Mouse (Mus musculus) kidney, adult 8-10 months (tissue): ENCODE measurements at regions not wholly inside any gene's neighbourhood (a gene's known extent, or its start where the extent isn't known, plus 50 kb on each side); places are given as distances from the start of the nearest gene placed in this dataset.

Experiments used
- DNase-seq, 2 experiments: peaks; one replicate each; pipeline ENCODE4 v3.0.0; 2022

DNA sequence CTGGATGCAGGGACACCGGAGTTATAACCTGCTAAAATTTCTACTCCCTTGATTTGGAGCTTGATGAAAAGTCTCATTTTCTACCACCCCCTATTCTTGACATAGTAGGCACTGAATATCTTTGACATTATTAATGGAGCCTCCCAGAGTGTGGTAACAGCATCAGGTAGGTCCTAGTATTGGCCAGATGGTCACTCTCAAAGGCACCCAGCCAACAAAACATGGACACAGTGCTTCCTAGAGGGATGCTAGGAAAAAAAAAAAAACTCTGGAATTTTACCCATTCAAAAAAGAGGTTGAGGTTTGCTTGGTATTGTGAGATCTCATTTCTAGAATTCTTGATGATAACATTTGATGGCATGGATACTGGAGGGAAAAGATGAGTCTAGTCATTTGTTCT is 740.8 kb downstream of the Epm2a start:
- DNase-seq: no peak

DNA sequence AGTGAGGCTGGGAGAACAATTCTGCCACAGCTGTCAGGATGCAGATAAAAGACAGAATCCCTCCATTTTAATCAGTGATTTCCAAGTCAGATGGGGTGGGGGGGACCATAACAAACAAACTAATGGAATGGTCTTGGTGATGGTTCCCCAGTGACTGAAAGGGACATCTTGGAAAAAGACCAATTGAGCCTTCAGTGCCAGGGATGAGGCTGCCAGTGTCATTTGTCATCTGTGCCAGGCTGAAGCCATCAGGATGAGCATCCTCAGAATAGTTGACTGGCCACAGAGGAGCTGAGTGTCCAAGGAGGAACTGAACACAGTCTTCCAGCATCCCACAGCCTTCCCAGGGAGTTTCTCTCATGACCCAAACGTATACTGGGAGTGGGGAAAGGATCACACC is 749.3 kb downstream of the Epm2a start:
- DNase-seq: no peak

DNA sequence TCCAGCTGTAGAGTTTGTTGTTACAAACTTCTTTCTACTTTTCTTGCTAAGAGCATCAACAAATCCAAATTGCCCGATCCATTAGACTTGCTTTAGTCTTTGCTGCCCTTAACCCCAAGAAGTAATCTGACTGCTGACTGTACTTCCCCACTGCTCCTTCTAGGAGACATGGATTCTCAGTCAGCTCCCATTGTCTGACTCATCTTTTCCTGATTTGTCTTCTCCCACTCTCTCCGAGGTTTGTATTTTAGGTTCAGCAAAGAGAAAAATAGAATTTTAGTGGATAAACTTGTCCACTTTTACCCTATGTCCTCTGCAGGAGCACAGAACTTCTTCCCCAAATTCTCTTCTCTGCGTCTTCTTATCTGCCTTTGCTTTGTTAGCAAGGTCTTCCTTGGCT is 753.5 kb downstream of the Epm2a start:
- DNase-seq: no peak

DNA sequence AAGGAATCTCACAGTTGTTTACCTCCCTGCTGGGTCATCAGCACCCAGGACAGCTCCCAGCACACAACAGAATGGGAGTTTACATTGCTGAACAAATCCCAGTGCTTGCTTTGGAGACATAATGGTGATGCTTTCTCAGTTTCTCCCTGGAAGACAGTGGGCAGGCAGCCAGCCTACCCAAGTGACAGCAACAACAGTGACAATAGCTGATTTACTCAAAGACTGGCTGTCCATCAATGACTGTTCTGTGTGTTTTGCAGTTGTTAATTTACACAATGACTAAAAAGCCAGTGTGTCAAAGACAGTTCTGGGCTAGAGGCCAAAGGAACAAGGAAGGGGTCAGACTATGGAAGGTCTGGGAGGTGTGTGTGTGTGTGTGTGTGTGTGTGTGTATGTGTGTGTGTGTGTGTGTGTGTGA is 762.2 kb downstream of the Utrn start:
- DNase-seq: peak in 1 of 2 experiments; percentile 2

DNA sequence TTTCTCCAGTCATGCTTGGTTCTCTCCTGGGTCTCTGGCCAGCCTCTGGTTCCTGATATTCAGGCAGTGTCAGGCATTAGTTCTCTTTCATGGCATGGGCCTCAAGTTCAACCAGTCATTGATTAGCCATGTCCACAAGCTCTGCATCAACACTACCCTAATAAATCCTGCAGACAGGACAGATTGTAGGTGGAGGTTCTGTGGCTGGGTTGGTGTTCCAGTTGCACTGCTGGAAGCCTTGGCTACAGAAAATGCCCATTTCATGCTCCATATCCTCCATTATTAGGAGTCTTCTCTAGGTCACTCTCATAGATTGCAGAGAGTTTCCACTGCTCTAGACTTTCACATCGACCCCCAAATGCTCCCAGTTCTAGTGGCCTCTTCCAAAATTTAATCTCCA is 757.4 kb downstream of the Utrn start:
- DNase-seq: no peak

DNA sequence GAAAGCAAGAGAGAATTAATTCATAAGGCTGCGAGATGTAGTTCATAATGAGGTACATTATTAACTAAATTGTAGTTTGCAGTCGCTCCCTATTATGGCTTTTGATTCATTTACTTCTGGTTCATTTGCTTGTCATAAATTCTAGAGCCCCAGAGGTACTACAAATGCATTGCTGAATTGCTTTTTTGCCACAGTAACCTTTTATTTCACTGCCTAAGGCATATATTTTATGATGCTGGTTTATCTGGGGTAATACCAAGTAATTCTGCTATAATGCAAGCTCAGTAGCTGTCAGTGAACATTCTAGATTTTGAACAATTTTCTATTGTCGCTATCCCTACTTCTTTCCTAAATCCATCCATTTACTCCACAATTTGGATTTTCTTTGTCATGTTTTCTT is 753.4 kb downstream of the Utrn start:
- no peak for DNase-seq

DNA sequence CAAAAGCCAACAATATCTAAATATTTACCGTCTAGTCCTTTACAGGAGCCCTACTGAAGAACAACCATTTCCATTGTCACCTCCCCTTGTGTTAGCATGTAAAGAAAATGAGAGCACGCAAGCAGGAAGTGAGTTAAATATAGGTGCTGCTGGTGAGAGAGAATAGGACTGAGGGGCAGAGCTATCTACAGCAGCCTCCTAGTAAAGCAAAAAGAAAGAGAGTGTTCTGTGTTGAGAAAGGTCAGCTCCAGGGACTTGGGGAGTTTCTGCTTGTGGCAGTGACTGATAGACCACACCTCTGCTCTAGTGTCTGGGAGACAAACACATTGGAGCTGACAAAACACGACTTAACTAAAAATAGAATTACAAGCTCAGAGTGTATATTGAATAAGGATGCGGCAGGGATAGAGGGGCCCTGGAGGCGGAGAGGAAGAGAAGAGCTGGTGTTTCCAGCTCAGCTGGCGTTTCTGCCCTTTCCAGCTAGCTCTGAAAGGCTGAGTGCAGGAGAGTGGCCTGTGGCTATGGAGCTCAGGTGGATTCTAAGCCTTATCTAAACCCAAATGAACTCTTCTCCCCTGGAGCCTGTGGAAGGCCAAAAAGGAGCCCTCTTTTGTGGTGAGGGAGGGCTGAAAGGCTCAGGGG is 752.4 kb downstream of the Utrn start:
- DNase-seq: no peak

DNA sequence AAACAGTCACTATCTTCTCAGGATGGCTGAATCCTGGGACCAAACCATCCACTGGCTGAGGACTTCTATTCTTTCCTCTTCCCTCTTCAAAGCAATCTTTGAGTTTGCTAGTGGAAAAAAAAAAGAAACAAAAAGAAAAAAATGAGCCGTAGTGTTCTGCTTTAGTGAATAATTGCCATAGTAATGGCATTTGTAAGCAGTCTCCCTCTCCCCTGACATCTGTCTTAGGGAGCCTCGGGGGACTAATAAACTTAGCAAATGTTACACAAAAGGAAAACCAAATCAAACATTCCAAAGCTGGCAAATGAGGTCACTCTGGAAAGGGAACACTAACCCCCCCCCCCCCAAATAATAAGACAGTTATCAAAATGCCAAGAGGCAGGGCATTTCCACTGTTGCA is 744.9 kb downstream of the Utrn start:
- no peak for DNase-seq

DNA sequence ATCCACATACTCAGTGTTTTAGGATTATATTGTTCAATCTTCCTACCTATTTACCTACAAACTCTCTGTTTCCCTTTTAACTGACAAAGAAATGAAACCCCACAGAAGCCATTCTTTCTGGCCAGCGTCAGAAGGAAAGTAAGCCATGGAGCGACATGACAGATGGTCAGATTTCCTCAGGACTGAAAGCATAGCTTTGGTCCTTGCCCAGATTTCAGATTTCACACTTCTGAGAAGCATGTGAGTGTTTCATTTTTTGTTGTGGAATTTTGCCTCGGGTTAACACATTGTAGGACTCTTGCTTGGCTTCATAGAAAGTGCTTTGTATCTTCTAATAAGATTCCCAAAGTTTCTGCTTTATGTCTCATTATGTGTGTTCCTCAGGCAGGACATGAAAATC is 739.7 kb downstream of the Utrn start:
- DNase-seq: no peak

DNA sequence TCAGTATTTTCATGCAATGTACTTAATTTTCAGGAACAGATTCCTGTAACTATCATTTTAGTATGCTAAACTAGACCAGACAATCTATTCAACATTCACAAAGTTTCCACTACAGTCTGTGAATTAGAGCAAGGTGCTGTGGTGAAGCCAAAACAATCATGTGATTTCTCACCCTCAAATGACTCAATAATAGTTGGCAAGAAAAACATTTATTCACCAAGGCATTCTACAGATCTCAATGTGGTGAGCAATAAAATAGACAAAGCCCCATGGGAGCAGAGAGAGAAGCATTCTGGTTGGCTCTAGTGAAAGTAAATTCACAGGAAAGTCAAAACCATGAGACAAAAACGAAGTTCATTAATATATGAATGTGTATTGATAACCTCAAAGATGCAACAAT is 724.5 kb downstream of the Utrn start:
- DNase-seq: no peak

DNA sequence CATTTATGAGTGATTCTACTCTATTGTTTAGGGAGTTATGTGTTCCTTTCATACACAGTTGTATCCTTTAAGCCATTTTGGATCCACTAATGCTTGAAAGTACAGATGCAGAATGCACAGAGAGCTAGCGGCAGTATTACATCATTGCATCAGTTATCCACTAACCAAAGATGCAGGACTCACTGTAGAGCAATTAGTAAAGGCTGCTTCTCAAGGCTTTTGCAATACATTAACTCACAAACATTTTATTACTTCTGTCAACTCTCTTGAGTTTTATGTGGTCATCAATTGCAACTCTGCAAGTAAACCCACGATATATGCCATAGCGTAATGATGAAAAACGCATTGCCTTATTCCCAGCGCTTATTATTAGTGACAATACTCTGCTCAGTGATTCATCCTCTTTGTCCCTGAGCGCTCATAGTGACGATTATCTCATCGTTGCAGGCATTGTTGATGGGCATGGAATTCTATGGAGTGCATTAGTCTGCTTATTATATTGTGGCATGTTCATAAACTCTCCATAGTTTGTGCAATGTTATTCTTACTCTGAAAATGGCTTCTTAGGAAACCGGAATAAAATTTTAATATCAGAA is 722.1 kb downstream of the Utrn start:
- DNase-seq: no peak

DNA sequence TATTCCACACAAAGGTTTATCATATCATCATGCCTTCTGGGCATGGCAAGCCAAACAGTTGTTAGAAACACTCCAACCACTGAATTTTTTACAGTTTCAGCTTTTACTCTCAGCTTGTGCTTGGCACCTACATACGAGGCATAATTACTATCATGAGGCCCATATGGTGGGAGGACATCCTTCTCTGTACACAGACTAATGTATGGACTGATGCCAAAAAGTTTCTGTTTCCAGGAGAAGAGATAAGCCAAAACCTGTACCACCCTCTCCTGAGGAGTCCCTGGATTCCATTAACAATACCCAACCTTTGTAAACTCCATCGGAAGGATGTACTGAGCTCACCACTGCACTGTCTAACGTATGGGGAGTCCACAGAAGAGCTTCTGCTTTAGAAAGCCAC is 698.9 kb downstream of the Utrn start:
- no peak for DNase-seq

DNA sequence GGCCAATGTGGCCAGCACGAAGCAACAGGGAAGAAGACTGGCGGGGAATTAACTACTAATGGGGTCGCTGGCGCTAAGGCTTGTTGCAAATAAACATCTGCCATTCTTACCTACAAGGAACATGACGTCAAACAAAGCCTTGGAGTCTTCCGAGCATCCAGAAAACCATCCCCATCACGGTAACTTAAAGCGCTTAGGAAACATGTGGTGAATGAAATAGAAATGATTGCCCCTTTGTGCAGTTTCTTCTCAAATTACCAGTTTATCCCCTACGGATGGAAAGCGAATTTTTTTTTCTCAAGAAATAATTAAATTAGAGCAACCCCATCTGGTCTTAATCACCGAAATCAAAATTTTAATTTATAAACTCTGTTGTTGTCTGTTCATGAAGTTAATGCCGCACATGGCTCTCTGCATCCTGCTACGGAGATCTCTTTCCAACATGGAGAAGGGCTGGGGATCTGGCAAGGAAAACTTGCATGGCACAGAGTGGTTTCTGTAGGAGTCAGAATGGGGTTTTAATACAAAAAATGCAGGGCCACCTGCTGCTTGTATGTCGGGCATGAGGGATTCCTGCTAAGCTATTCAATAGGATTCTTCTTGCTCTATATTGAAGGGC is 694.9 kb downstream of the Utrn start:
- DNase-seq: no peak

DNA sequence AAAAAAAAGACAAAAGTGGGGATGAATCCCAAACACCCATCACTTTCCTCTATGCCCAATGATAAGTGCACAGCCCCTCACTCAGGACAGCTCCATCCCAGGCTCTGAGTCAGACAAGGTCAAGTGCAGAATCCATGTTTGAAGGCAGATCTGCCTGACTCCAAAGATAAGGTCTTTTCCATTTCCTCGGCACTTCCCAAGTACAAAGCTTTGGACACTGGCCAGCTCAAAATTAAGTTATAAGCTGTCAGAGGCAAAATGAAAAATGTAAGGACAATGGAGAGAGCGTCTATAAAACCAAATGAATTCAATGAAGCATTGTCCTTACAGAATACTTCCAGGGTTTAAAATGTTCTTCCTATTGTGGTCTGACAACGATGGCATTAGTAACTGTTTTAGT is 694.0 kb downstream of the Utrn start:
- DNase-seq: no peak

DNA sequence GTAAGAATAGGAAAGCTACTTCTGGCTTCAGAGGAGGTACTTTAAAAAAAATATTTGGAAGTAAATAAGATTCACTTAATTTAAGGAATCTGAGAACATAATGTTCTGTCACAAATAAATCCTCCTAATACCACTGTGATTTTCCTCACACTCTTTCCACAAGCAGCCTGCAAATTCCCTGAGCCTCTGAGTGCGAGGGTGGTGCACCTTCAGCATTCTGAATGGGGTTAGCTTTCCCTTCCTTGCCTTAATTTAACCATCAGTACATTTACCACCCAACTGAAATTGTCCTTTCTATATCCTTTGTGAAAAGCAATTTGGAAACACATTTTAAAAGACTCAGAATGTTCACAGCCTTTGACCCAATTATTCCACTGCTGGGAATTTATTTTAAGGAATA is 691.7 kb downstream of the Utrn start:
- DNase-seq: no peak

DNA sequence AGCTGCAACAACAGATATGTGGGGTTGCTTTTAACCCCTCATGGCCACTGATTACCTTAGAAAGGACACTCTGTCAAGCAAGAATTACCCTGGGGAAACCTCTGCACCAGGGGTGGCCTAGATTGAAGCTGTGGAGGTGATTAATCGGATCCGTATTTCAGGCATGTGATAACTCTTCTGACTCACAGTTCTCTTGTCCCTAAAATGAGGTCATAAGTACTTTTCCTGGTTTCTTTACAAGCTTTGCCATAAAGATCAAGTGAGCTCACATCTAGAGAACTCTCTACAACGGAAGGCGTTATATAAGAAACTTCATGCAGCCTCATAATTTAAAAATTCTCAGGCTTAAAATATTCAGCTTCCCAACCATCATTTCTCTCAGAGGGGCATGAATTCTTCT is 688.2 kb downstream of the Utrn start:
- no peak for DNase-seq

DNA sequence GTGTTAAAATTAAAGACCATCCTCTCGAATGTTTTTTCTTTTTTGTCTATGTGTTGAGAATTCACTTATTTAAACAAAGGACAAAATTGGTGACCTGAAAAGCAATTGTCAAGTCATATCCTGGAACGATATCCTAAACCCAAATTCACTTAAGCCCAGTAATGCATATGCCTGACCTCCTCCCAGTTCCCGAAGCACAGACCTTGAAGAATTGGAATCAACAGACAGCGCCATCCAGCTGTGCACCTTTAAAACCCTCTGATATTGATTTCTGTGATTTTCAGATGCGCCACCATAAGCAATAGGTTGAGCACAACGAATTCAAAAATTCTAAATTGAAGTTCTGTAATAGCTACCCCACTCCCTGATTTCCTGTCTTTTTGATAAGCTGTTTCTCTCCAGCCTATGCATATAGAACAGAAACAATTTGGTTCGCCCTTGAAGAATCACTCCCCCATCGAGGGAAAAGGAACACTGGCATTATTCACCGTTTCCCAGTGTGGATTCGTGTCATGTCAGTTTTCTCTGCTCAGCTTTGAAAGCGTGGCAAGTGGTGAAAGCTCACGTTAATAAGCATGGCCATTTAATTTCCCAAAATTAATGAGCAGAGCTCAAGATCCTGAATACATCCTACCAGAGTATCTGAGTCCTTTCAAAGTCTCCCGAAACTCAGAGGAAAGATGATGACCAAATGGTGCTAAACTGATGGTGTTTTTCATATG is 682.1 kb downstream of the Utrn start:
- no peak for DNase-seq

DNA sequence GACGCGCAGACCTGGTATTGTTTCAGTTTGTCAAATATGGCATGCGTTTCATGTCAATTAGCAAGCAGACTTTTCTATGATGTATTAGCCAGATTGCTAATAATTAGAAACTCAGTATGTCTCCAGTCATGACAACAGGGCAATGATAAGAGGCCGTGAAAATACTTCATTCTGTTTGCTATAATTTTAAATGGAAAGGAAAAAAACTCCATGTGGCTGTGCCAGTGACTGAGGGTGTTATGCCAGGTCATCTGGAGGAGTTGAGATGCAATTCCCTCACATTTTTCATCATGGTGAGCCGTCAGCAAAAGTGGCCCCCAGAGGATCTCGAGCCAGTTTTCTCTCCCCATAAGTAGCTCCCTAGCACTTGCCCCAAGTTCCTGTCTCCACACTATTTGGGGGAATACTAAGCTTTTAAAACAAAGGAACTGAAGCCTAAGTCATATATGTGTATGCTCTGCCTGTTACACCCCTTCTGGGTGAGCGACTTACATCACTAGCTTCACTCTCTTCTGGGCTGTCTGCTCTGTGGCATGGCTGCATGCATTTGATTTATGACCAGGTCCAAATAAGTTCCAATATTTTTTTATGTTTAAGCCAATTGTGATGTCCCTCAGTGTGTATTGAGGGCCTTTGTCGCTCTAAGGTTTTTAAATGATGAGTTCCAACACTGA is 681.4 kb downstream of the Utrn start:
- DNase-seq: no peak

DNA sequence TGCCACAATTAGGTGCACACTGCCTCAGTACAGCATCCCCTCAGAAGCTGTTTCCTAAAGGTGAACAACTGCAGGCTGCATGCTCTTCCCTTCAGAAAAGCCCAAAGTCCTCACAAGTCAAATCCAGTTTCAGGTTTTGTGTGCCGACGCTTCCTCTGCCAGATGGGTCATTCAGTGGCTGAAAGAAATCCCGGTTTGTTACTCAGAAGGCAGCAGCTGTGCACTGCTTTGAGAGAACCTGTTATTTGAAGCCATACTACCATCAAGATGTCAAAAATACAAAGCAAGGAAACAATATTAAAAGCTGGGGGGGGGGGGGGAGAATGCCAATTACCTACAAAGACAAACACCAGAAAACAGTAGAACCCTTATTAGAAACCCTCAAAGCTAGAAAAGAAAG is 678.7 kb downstream of the Utrn start:
- no peak for DNase-seq

DNA sequence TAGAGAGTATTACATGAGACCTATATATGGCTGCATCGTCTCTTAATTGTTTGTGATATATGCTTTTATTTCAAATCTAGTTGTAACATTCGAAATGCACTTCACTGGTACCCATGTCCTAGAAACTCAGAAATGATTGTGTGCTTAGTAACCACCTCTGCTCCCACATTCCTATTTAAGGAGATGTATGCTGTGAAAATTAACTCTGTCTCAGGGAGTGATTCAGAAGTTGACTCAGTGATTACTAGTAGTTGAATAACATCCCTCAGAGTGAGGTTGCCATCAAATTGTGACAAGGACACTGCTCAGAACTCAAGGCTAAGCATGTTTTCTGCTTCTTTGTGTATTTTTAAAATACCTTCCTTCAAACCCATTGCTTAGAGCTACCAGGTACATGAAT is 661.9 kb downstream of the Utrn start:
- no peak for DNase-seq

DNA sequence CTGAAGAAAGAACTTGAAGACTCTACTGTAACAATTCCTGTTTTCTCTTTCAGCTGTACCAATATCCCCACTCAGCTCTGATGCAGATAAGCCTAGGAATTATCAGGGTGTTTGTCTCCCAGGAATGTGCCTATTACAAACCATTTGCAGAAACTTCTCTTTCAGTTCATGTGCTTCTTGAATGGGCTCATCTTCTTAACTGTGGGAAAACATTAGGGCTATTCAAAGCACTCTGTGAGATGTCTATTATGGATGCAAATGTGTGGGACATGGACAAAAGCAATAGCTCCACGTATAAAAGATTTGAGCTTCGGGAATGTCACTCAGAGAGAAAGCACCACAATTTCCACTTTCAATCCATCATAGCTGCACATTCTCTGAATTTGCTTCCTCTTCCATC is 659.0 kb downstream of the Utrn start:
- no peak for DNase-seq

DNA sequence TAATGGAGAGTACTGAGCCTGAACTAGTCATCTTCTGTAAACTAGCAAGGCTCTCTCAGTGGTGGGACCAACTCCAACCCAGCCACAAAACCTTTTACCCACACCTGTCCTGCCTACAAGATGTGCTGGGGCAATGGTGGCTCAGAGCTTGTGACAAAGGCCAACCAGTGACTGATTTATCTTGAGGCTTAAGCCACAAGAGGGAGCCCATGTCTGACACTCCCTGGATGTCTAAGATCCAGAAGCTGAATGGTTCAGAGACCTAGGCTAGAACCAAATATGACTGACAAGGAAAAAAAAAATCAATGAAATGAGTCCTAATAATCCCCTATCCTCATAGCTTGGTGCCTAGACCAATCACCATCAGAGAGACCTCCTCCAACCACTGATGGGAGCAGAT is 650.3 kb downstream of the Utrn start:
- peak in 1 of 2 experiments; percentile 1 for DNase-seq

DNA sequence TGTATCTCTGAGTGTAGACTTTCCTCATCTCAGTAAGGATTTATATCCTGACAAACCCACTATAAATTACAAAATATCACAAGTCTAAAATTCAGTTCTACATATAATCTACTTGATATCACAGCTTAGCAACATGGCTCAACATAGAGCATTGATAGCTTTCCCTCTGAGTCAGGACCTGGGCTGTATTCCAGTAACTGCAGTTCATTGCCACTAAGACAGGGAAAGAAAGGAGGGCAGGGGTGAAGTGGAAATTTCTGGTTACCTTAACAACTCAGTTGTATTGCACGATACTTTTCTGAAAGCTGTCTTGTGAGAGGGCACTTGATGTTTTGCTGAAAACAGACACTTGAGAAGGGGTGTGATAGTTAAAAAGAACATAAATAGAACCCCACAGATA is 635.0 kb downstream of the Utrn start:
- no peak for DNase-seq

DNA sequence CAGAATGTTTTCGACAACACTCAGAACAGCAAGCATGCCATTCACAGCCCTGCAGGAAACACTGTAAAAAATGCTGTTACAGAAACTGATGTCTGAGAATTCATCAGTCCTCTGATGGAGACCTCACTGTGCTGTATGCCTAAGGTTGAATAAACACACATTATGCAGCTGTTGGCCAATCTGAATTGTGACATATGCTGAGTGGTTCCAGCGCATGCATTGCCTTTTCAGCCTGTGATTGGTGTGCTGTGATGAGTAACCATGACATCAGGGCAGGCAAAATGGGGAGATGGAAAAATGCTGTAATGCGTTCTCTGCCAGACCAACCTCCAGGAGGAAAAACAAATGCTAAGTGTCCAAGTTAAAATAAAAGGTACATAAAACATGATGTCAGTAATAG is 620.3 kb downstream of the Utrn start:
- no peak for DNase-seq
